Mouse (Mus musculus): ENCODE results near the gene Aldob.

DNA sequence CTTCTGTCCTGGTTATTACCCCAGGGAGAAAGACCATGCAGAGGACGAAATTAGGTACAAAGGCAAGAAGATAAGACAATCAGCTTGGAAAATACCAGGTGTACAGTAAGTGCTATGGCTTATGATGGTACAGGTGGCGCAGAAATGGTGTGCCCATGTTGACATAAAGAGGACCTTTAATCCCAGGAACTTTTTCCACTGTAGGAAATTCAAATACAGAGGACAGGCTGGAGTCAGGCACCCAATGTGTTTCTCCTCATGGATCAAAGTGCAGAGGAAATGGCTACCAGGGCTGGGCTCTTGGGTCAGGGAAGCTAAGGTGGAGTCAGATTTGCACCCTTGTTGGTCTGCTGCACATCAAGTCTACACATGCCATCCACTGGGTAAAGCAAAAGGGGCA is 40.8 kb upstream of the Aldob start:
- TF ChIP-seq CTCF (IDR thresholded peaks at IDR 0.05; ENCODE audit: low read depth, low read length), result no peak
- TF ChIP-seq EP300 (IDR thresholded peaks at IDR 0.05; ENCODE audit: insufficient read depth, low read depth, low read length), result no peak
